Mouse (Mus musculus) kidney, postnatal 14 days (tissue): ENCODE measurements around the gene Alpk3.

Experiments used
- DNase-seq: peaks from one replicate; pipeline ENCODE4 v3.0.0; 2022; ENCODE audit warnings: mixed read lengths

The Alpk3 gene

GRCm38 (mm10) chr7:81057471-81057870 lies at the start of gene Alpk3:
Gene Alpk3, plus strand, starts transcription at chr7:81057600.
- no peak for DNase-seq

DNA sequence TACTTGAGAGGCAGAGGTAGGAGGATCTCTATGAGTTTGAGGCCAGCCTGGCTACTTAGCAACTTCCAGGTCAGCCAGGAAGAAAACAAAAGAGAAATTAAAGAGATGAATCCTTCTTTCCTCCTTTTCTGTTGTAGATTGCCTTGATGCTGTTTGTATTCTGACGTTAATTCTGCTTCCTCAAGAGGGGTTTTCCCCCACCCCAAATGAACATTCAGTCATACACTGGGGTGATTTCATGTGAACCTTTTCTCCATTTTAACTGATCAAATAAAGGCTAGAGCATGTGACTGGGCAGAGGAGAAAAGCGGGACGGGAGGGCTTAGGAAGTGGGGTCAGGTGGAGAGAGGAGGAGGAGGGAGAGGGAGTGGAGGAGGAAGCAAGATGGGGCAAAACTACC lies 49.1 kb upstream of the Alpk3 start:
- DNase-seq: no peak

GRCm38 (mm10) chr7:81011576-81011975 lies 45.8 kb upstream of the Alpk3 start:
- no peak for DNase-seq

DNA sequence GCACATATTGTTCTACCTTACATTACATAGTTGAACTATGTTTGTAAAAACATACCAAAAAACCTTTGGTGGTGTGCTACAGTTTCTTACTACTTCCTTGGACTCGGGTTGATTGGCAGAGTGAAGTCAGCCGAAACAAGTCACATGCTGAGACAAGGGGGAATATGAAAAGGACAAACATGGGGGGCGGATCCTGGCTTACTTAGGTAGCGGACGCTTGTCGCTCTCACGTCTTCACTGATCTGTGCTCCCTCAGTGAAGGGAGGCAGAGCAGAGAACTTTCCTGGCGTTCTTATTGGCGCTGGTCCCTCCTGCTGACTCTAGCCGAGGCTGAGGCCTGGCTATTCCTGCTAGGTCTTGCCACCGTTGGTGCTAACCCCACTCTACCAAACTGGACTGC lies 37.1 kb upstream of the Alpk3 start:
- no peak for DNase-seq

DNA sequence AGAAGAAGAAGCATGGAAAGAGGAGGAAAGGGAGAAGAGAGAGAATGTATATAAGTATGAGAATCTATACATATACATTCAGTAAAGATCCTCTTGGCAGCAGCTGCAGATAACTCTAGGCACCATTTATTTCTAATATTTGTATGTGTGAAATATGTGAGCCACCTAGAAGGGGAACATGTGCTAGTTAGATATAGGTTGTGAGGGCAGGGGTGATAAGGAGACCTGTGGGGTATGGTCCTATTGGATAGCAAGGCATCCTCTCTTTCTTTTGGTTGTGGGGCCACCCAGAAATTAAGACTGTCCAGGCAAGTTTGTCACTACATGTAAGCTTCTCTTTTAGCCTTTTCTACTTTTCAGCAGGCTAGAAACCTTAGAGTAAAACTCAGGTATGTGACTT lies 34.7 kb upstream of the Alpk3 start:
- DNase-seq: no peak

DNA sequence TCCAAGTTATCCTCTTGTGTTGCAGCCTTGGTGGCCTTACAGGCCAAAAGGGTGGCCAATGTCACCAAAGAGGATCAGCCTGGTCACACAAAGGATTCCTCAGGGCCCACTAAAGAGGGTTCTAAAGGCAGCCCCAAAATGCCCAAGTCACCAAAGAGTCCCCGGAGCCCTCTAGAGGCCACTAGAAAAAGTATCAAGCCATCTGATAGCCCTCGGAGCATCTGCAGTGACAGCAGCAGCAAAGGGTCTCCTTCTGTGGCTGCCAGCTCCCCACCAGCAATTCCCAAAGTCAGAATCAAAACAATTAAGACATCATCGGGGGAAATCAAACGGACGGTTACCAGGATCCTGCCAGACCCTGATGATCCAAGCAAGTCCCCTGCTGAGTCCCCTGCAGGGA lies 33.3 kb upstream of the Alpk3 start:
- DNase-seq: peak; percentile 14

- no peak for DNase-seq
Measured at GRCm38 (mm10) chr7:81024651-81025050, 32.7 kb upstream of the Alpk3 start.

- no peak for DNase-seq
Measured at GRCm38 (mm10) chr7:81025751-81026150, 31.6 kb upstream of the Alpk3 start.

DNA sequence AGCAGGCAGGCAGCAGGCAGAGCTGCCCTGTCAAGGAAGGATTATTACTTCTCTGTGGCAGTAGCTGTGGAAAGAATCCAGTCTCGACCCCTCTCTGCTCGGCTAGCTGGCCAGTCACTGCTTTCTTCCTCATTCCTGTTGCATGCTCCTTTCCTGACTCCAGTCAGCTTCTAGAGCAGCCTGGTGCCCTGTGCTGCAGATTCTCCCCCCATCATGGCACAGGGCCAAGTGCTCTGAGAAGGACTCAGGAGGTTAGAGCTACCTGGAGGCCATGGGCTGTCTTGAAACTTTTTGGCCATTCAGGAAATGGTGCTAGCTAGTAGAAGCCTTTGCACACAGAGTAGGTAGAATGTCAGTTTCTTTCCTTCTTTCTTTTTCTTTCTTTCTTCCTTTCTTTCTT lies 17.7 kb upstream of the Alpk3 start:
- DNase-seq: peak; percentile 60

GRCm38 (mm10) chr7:81043023-81043620 lies 14.3 kb upstream of the Alpk3 start:
- no peak for DNase-seq

DNA sequence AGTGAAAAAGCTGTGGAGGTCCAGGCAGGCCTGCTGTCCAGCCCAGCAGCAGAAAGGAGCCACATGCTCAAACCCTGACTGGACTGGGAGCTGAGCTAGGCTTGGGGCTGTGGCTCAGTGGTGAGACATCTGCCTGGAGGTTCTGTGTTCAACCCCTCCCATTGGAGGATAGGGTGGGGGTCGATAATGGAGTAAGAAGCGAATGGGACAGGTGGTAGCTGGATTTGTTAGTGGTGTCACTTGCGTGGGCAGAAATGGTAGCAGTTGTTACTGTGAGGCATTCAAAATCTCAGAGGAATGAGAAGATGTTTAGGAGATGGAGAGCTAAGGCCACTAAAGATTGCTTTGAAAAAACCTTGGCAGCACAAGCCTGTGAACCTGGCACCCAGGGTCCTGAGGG lies 9.6 kb upstream of the Alpk3 start:
- no peak for DNase-seq

DNA sequence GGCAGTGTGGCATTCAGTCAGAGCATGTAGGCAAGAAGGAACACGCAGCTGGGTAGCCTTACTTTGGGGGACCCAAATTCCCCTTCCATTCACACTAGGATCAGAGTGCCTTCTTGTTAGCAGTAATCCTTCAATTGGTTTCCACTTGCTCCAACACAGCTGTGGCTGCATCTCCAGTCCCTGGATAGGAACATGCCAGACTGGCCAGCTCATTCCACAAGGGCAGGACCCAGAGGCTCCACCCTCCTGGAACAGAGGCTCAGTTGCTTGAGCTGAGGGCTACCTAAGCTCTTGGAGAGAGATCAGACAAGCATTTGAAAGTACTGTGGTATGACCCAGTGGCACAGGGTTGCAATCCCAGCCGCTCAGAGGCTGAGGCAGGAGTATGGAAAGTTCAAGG lies 8.9 kb upstream of the Alpk3 start:
- no peak for DNase-seq

DNA sequence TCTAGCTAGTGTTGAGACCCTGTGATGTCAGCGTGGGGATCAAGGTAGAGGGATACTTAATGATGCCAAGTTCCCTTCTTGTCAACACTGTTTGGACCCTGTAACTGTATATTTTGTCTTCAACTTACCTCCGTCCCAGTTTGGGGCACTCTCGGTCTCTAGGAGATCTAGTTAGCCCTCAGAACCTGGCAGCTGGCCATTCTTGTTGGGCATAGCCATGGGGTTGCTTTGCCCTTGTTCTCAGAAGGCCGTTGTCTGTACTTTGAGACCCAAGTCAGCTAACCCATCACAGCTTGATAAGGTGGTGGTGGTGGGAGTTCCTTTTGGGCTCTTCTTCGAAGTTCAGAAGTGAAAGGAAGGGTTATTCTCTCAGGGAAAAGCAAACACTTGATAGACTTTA lies 7.4 kb upstream of the Alpk3 start:
- DNase-seq: no peak

GRCm38 (mm10) chr7:81055709-81056370 lies 1.6 kb upstream of the Alpk3 start:
- no peak for DNase-seq

- no peak for DNase-seq
Measured at GRCm38 (mm10) chr7:81057901-81058711, 706 bp downstream of the Alpk3 start.

DNA sequence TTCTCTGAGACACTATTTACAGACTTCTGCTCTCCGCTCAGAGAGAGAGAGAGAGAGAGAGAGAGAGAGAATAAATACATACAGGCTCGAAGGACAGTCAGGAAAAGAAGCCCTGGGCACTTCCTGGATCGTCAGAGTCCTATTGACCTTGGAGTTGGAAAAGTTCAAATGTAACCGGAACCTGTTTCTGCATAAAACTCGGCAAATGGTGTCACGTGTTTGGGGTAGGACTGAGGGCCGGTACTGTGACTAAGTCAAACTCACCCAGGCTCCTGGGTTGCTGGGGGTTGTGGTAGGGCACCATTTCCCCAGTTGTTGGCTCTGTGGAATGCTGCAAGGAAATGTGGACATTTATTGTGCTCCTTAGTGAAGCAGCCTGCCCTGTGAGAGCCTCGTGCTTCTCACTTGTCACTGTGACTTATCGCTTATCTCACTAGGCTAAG lies 1.3 kb downstream of the Alpk3 start:
- DNase-seq: no peak

DNA sequence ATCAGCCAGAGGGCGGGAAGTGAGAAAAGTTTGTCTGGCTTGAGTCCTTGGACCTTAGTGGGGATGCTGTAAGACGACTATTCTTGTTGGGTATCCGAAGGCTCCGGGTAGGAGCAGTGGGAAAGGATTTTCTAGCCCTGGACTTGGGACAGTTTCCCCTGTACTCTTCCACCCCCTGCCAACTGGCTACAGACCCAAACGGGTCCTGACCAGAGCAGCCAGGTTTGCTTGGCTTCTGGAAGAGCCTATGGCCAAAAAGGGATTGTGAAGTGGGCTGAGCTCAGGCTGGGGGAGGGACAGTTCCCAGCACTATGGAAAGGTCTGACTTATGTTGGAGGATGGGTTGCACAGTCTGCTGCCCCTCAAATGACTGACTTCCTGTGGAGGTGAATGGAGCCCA lies 2.0 kb downstream of the Alpk3 start:
- no peak for DNase-seq

DNA sequence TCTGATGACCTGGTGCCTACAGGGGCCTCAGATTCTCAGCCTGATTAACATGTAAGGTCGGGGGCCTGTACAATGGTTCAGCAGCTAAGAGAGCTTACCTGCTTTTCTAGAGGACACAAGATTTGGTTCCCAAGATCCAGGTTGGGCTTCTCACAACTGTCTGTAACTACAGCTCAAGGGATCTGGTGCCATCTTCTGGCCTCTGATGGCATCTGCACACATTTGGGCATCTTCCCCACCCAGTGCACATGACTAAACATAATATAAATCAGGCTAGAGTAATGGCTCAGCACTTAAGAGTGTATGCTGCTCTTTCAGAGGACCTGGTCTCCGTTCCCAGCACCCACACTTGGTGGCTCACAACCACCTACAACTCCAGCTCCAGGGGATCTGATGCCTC lies 3.5 kb downstream of the Alpk3 start:
- peak; percentile 43 for DNase-seq

- peak; percentile 52 for DNase-seq
Measured at GRCm38 (mm10) chr7:81061936-81062335, 4.5 kb downstream of the Alpk3 start.

DNA sequence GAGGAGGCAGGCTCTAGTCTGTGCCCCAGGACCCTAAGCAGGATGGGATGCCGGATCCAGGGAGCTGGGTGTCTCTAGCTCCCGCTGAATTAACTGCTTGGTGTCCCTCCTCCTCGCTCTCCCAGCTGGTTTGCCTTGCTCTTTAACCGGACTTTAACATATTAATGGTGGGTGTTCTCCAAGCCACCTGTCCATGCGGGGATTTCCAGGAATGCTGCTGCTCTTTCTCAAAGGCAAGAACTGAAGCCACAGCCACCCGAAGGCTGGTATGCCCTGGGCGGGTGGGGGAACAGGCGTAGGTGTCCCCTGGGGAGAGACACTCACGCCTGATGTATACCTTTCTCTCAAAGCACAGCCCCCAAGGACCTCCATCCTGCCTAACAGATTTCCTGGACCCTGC lies 5.9 kb downstream of the Alpk3 start:
- DNase-seq: no peak

- DNase-seq: no peak
Measured at GRCm38 (mm10) chr7:81066714-81067113, 9.3 kb downstream of the Alpk3 start.

DNA sequence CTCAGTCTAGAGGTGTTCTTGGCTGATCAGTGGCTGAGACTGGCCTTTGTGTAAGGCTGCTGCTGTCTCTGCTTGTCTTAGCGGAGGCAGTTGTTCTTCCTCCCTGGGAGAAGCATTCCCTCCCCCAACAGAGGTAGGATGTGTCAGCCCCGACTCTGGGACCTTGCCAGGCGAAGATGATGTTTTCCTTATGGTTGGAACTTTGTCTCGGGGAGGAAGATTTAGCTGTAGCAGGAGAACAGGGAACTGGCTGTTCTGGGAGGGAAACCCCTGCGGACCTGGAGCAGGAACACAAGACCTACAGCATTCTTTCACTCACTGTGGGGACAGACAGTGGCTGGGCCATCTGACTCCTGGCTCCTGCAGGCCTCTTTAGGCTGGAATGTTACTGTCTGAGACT lies 15.1 kb downstream of the Alpk3 start:
- DNase-seq: peak; percentile 67

GRCm38 (mm10) chr7:81073273-81073672 lies 15.9 kb downstream of the Alpk3 start:
- no peak for DNase-seq

DNA sequence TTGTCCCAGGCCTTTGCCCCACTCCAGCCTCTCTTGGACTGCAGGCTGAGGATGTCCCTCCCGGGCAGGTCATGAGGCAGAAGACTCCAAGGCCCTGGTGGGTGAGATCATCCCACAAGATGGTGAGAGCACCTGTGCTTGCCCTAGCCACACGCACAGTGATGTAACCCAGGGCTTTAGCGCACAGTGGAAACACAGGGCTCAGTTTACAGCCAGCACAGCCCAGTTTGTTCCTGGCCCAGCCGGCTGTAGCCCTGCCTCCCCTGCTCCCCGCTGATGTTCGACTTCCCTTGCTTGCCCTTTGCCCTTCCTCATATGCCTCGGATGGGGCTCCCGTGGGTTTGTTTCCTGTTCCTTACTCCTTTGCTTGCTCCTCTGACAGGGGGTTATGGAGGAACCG lies 17.1 kb downstream of the Alpk3 start:
- DNase-seq: peak; percentile 27
